ENCODE assay signal across 9 mouse cellular contexts in the genomic region with DNA sequence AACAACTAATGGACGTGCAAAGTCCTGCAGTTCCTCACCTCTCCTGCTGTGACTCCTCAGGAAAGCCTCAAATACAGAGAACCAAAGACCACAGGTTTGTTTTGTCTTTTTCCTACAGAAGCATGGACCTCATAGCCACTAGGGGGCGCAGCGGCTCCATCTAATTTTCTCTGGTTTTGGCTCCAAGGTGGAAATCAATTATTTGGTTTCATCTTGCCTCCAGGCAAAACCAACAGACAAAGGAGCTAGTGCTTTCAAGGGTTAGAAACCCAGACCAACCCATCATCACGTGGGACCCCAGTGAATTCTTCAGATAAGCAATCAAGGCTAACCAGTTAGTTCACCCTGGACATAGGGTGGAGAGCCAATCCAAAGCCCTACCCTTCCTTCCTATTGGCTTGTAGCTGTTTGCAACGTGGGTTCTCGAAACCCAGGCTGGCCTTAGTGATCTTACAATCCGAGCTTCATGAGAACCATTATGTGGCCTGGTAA. TPM values are rescaled to one million over a fixed set of nuclear protein-coding genes. Genes with fewer than 3 reads are reported as not detected.
DNase-seq lines count a peak whose midpoint lies in the region; ATAC-seq lines count a peak whose summit lies in the region.
"Had no signal": no experiment of that assay in that cellular context is flagged by ENCODE, and none has a peak within 500 bp of the region (broad histone marks: within the 10 kb centered on the region; RNA-seq: fewer than 3 reads in every experiment).

No protein-coding gene starts in this region.

- no peak overlapping the region for H3K4me3 ChIP-seq in kidney, embryonic 16.5 days (ENCODE audit: low read length)
- H3K4me3 ChIP-seq in liver, embryonic 11.5 days (ENCODE audit: low read depth, low read length) = no peak overlapping the region
- H3K4me3 ChIP-seq in stomach, embryonic 16.5 days (replicated peaks; ENCODE audit: low read length) = peak overlapping the region; percentile 20; the same call in 1 of the 2 replicates
- H3K4me3 ChIP-seq: embryonic facial prominence, embryonic 15.5 days had no signal

- peak; percentile 39; the same call in 1 of the 2 replicates for ATAC-seq in kidney, embryonic 16.5 days (ENCODE audit: low FRiP score, low TSS enrichment)
- peak; percentile 75 for ATAC-seq in liver, embryonic 11.5 days (replicated peaks; ENCODE audit: low FRiP score)
- ATAC-seq in stomach, embryonic 16.5 days (ENCODE audit: insufficient read depth, low FRiP score) = peak; percentile 81

- H3K27me3 ChIP-seq in kidney, embryonic 16.5 days (ENCODE audit: insufficient read depth, low read length) = no peaks in the 10 kb centered on the region
- H3K27me3 ChIP-seq in liver, embryonic 11.5 days (replicated peaks; ENCODE audit: control insufficient read depth, insufficient read depth, low read length) = no peaks in the 10 kb centered on the region
- no peaks in the 10 kb centered on the region for H3K27me3 ChIP-seq in stomach, embryonic 16.5 days (ENCODE audit: control insufficient read depth, insufficient read depth, low read length)
- H3K27me3 ChIP-seq: embryonic facial prominence, embryonic 15.5 days had no signal

- DNase-seq in 3134 (ENCODE audit: extremely low read depth, insufficient read length, low spot score) (peak; percentile 51), R1 (ENCODE audit: low read depth, low spot score) (peak; percentile 88)
- DNase-seq in cerebellum, postnatal 25 days = peak; percentile 82 to 83
- DNase-seq in gastrocnemius, postnatal 10 days = peak; percentile 78
- peak; percentile 82 for DNase-seq in liver, embryonic 11.5 days (ENCODE audit: low spot score)
- peak; percentile 80 to 85 for DNase-seq in natural killer cell, adult 2 months (ENCODE audit: low spot score in 2 of 2)

- H3K27ac ChIP-seq in kidney, embryonic 16.5 days (ENCODE audit: low read length) = no peak overlapping the region
- no peak overlapping the region for H3K27ac ChIP-seq in liver, embryonic 11.5 days (ENCODE audit: low read depth, low read length)
- H3K27ac ChIP-seq in stomach, embryonic 16.5 days (ENCODE audit: low read length) = peak overlapping the region; percentile 64
- H3K27ac ChIP-seq: embryonic facial prominence, embryonic 15.5 days had no signal

- H3K9ac ChIP-seq in kidney, embryonic 16.5 days (replicated peaks; ENCODE audit: low read length) = no peak overlapping the region
- H3K9ac ChIP-seq in liver, embryonic 11.5 days (ENCODE audit: low read depth, low read length) = no peak overlapping the region
- no peak overlapping the region for H3K9ac ChIP-seq in stomach, embryonic 16.5 days (ENCODE audit: low read length)
- H3K9ac ChIP-seq: embryonic facial prominence, embryonic 15.5 days had no signal

- H3K4me1 ChIP-seq in kidney, embryonic 16.5 days (ENCODE audit: insufficient read depth, low read length) = peaks cover 10% of the 10 kb centered on the region; the same call in 1 of the 2 replicates
- H3K4me1 ChIP-seq in liver, embryonic 11.5 days (replicated peaks; ENCODE audit: control insufficient read depth, insufficient read depth, low read length) = peaks cover 11% of the 10 kb centered on the region; the same call in 1 of the 2 replicates
- H3K4me1 ChIP-seq in stomach, embryonic 16.5 days (ENCODE audit: control insufficient read depth, insufficient read depth, low read length) = peaks cover 14% of the 10 kb centered on the region

- no peaks in the 10 kb centered on the region for H3K36me3 ChIP-seq in kidney, embryonic 16.5 days (ENCODE audit: insufficient read depth, low read length)
- H3K36me3 ChIP-seq in liver, embryonic 11.5 days (ENCODE audit: control insufficient read depth, insufficient read depth, low read length) = peaks cover 2% of the 10 kb centered on the region; the same call in 1 of the 2 replicates
- H3K36me3 ChIP-seq in stomach, embryonic 16.5 days (ENCODE audit: control insufficient read depth, insufficient read depth, low read length) = 0 out of 2 replicates have a peak, but pooled peaks cover 3% of the 10 kb centered on the region

- no peak overlapping the region for H3K4me2 ChIP-seq in kidney, embryonic 16.5 days (replicated peaks; ENCODE audit: low read depth, low read length)
- 0 out of 2 replicates have a peak overlapping the region, but pooled peaks have one; percentile 2 for H3K4me2 ChIP-seq in liver, embryonic 11.5 days
- peak overlapping the region; percentile 17; the same call in 1 of the 2 replicates for H3K4me2 ChIP-seq in stomach, embryonic 16.5 days (ENCODE audit: low read depth, low read length)
- H3K4me2 ChIP-seq: embryonic facial prominence, embryonic 15.5 days had no signal

- WGBS in kidney, embryonic 16.5 days = 23% methylated on average over 7 of the region's 7 CpGs
- 11% methylated on average over 7 of the region's 7 CpGs for WGBS in liver, embryonic 11.5 days
- 17% methylated on average over 7 of the region's 7 CpGs for WGBS in stomach, embryonic 16.5 days

- H3K9me3 ChIP-seq in kidney, embryonic 16.5 days (ENCODE audit: low read length) = no peaks in the 10 kb centered on the region
- H3K9me3 ChIP-seq in liver, embryonic 11.5 days (ENCODE audit: control insufficient read depth, low read length) = no peaks in the 10 kb centered on the region
- H3K9me3 ChIP-seq in stomach, embryonic 16.5 days (replicated peaks; ENCODE audit: control insufficient read depth, low read length) = no peaks in the 10 kb centered on the region
- H3K9me3 ChIP-seq: embryonic facial prominence, embryonic 15.5 days had no signal

RNA-seq across cellular contexts. Expression of a gene that starts 1.7 kb away (rescaled TPM):
- total RNA-seq in gastrocnemius, postnatal 10 days (2021) = 1 to 10 TPM; 4.7 to 5.1 TPM
- 25.1 and 29.6 TPM in 2 replicates for polyA plus RNA-seq in kidney, embryonic 16.5 days (2015; fragmentation: Nextera tagmentation; extraction: Ambion mirVana)
- polyA plus RNA-seq in liver, embryonic 11.5 days (2014; fragmentation: Nextera tagmentation; extraction: Ambion mirVana) = 28.0 and 30.5 TPM in 2 replicates
- 105 and 120 TPM in 2 replicates for polyA plus RNA-seq in stomach, embryonic 16.5 days (2015; fragmentation: Nextera tagmentation; extraction: Ambion mirVana)

RNA-seq across cellular contexts. Expression of a gene that starts 9.7 kb away (rescaled TPM):
- 10 to 100 TPM; 11.3 to 13.7 TPM for total RNA-seq in gastrocnemius, postnatal 10 days (2021)
- polyA plus RNA-seq in kidney, embryonic 16.5 days (2015; fragmentation: Nextera tagmentation; extraction: Ambion mirVana) = 8.3 and 12.1 TPM in 2 replicates
- polyA plus RNA-seq in liver, embryonic 11.5 days (2014; fragmentation: Nextera tagmentation; extraction: Ambion mirVana) = 8.8 and 11.1 TPM in 2 replicates
- polyA plus RNA-seq in stomach, embryonic 16.5 days (2015; fragmentation: Nextera tagmentation; extraction: Ambion mirVana) = 8.3 and 8.7 TPM in 2 replicates

RNA-seq across cellular contexts. Expression of a gene that starts 17.8 kb away (rescaled TPM):
- 1 to 10 TPM in 1 of 2 experiments, not detected in 1; 1.3 TPM for total RNA-seq in gastrocnemius, postnatal 10 days (2021)
- 9.1 and 10.1 TPM in 2 replicates for polyA plus RNA-seq in kidney, embryonic 16.5 days (2015; fragmentation: Nextera tagmentation; extraction: Ambion mirVana)
- 8.1 and 11.5 TPM in 2 replicates for polyA plus RNA-seq in liver, embryonic 11.5 days (2014; fragmentation: Nextera tagmentation; extraction: Ambion mirVana)
- 7.3 and 9.1 TPM in 2 replicates for polyA plus RNA-seq in stomach, embryonic 16.5 days (2015; fragmentation: Nextera tagmentation; extraction: Ambion mirVana)

RNA-seq across cellular contexts. Expression of a gene that starts 41.8 kb away (rescaled TPM):
- under 1 TPM; 0.21 to 0.25 TPM for total RNA-seq in gastrocnemius, postnatal 10 days (2021)
- 0.46 and 1.0 TPM in 2 replicates for polyA plus RNA-seq in kidney, embryonic 16.5 days (2015; fragmentation: Nextera tagmentation; extraction: Ambion mirVana)
- polyA plus RNA-seq in liver, embryonic 11.5 days (2014; fragmentation: Nextera tagmentation; extraction: Ambion mirVana) = 0.21 and 0.29 TPM in 2 replicates
- 0.62 and 0.84 TPM in 2 replicates for polyA plus RNA-seq in stomach, embryonic 16.5 days (2015; fragmentation: Nextera tagmentation; extraction: Ambion mirVana)

RNA-seq across cellular contexts. Expression of a gene that starts 49.7 kb away (rescaled TPM):
- total RNA-seq in gastrocnemius, postnatal 10 days (2021) = 10 to 100 TPM; 27.3 to 32.5 TPM
- 89.6 and 92.9 TPM in 2 replicates for polyA plus RNA-seq in kidney, embryonic 16.5 days (2015; fragmentation: Nextera tagmentation; extraction: Ambion mirVana)
- polyA plus RNA-seq in liver, embryonic 11.5 days (2014; fragmentation: Nextera tagmentation; extraction: Ambion mirVana) = 67.6 and 78.9 TPM in 2 replicates
- polyA plus RNA-seq in stomach, embryonic 16.5 days (2015; fragmentation: Nextera tagmentation; extraction: Ambion mirVana) = 127 and 147 TPM in 2 replicates
